Mouse (Mus musculus): Measurements from ENCODE around the gene A730009L09Rik. TPM values are rescaled to one million over a fixed set of nuclear protein-coding genes. Genes with fewer than 3 reads are reported as not detected.

The A730009L09Rik gene
- polyA plus RNA-seq, 1 experiment: not detected

- WGBS: 64% methylated on average over 20 of the region's 20 CpGs
- H3K4me1 ChIP-seq (replicated peaks; ENCODE audit: control insufficient read depth, insufficient read depth, low read length): no peaks in the 10 kb centered on the region
- H3K27me3 ChIP-seq (ENCODE audit: control insufficient read depth, insufficient read depth, low read length): no peaks in the 10 kb centered on the region
- no peak for DNase-seq
- no peak overlapping the region for H3K27ac ChIP-seq (ENCODE audit: control insufficient read depth, insufficient read depth, low read length)
- H3K4me3 ChIP-seq (ENCODE audit: control insufficient read depth, insufficient read depth, low read length): no peak overlapping the region
- H3K36me3 ChIP-seq (ENCODE audit: control insufficient read depth, insufficient read depth, low read length): no peaks in the 10 kb centered on the region
- TF ChIP-seq POLR2A (IDR thresholded peaks at IDR 0.05; ENCODE audit: control insufficient read depth, extremely low read depth, insufficient read depth, low read length, poor library complexity): no peak
- no peak for TF ChIP-seq CTCF (IDR thresholded peaks at IDR 0.05; ENCODE audit: borderline replicate concordance, control insufficient read depth, extremely low read depth, insufficient read depth, low read length, poor library complexity)
Observed at GRCm38 (mm10) chr16:84558113-84558917, 43.4 kb downstream of the A730009L09Rik start.

GRCm38 (mm10) chr16:84559569-84560278, 44.8 kb downstream of the A730009L09Rik start:
- peak; percentile 16 for DNase-seq
- H3K4me3 ChIP-seq (ENCODE audit: control insufficient read depth, insufficient read depth, low read length): no peak overlapping the region
- no peak overlapping the region for H3K27ac ChIP-seq (ENCODE audit: control insufficient read depth, insufficient read depth, low read length)
- no peaks in the 10 kb centered on the region for H3K27me3 ChIP-seq (ENCODE audit: control insufficient read depth, insufficient read depth, low read length)
- 33% methylated on average over 9 of the region's 9 CpGs for WGBS
- H3K36me3 ChIP-seq (ENCODE audit: control insufficient read depth, insufficient read depth, low read length): no peaks in the 10 kb centered on the region
- no peak for TF ChIP-seq CTCF (IDR thresholded peaks at IDR 0.05; ENCODE audit: borderline replicate concordance, control insufficient read depth, extremely low read depth, insufficient read depth, low read length, poor library complexity)
- no peak for TF ChIP-seq POLR2A (IDR thresholded peaks at IDR 0.05; ENCODE audit: control insufficient read depth, extremely low read depth, insufficient read depth, low read length, poor library complexity)
- no peaks in the 10 kb centered on the region for H3K4me1 ChIP-seq (replicated peaks; ENCODE audit: control insufficient read depth, insufficient read depth, low read length)

- 92% methylated on average over 7 of the region's 7 CpGs for WGBS
- TF ChIP-seq CTCF (IDR thresholded peaks at IDR 0.05; ENCODE audit: borderline replicate concordance, control insufficient read depth, extremely low read depth, insufficient read depth, low read length, poor library complexity) (no peak), POLR2A (IDR thresholded peaks at IDR 0.05; ENCODE audit: control insufficient read depth, extremely low read depth, insufficient read depth, low read length, poor library complexity) (no peak)
- no peaks in the 10 kb centered on the region for H3K36me3 ChIP-seq (ENCODE audit: control insufficient read depth, insufficient read depth, low read length)
- no peak overlapping the region for H3K4me3 ChIP-seq (ENCODE audit: control insufficient read depth, insufficient read depth, low read length)
- H3K27me3 ChIP-seq (ENCODE audit: control insufficient read depth, insufficient read depth, low read length): no peaks in the 10 kb centered on the region
- no peak overlapping the region for H3K27ac ChIP-seq (ENCODE audit: control insufficient read depth, insufficient read depth, low read length)
- DNase-seq: no peak
- H3K4me1 ChIP-seq (replicated peaks; ENCODE audit: control insufficient read depth, insufficient read depth, low read length): no peaks in the 10 kb centered on the region
Observed at GRCm38 (mm10) chr16:84560279-84560602, 45.3 kb downstream of the A730009L09Rik start.

Other genes with a start within 250 kb of the A730009L09Rik start
- 12.3 and 15.1 TPM in 2 replicates for gene Mrpl39, start 220.6 kb downstream of the A730009L09Rik start, polyA plus RNA-seq (2012; rRNA removed)